Mouse (Mus musculus) forebrain, embryonic 15.5 days (tissue): ENCODE data around the gene Frmd4b. TPM values are rescaled to one million over a fixed set of nuclear protein-coding genes. Genes with fewer than 3 reads are reported as not detected.

Experiments
- ATAC-seq: fragments of 200-750 bp; cut with Nextera tagmentation; replicated peaks from 2 replicates; pipeline ENCODE4 v1.8.0; 2017; ENCODE audit warnings: mild to moderate bottlenecking, moderate TSS enrichment, moderate library complexity
- H3K27ac ChIP-seq: fragments of 300-500 bp; sonication (generic); replicated peaks from 2 replicates; pipeline ENCODE4 v1.5.1; 2015; ENCODE audit warnings: mild to moderate bottlenecking, inconsistent platforms
- H3K27me3 ChIP-seq: fragments of 300-500 bp; sonication (generic); 2 replicates; pipeline ENCODE4 v1.6.1; 2015; ENCODE audit warnings: inconsistent platforms
- H3K36me3 ChIP-seq: fragments of 300-500 bp; sonication (generic); 2 replicates; pipeline ENCODE4 v1.6.1; 2015; ENCODE audit warnings: mild to moderate bottlenecking, inconsistent platforms
- H3K4me1 ChIP-seq: fragments of 300-500 bp; sonication (generic); 2 replicates; pipeline ENCODE4 v1.6.1; 2015; ENCODE audit warnings: inconsistent platforms
- H3K4me2 ChIP-seq: fragments of 300-500 bp; sonication (generic); replicated peaks from 2 replicates; pipeline ENCODE4 v1.6.1; 2015; ENCODE audit warnings: mild to moderate bottlenecking, inconsistent platforms
- H3K4me3 ChIP-seq: fragments of 300-500 bp; sonication (generic); 2 replicates; pipeline ENCODE4 v1.5.1; 2015; ENCODE audit warnings: mild to moderate bottlenecking, inconsistent platforms
- H3K9ac ChIP-seq: fragments of 300-500 bp; sonication (generic); replicated peaks from 2 replicates; pipeline ENCODE4 v1.6.1; 2015; ENCODE audit warnings: mild to moderate bottlenecking, inconsistent platforms
- H3K9me3 ChIP-seq: fragments of 300-500 bp; sonication (generic); 2 replicates; pipeline ENCODE4 v1.6.1; 2016; ENCODE audit warnings: inconsistent platforms
- WGBS: fragments of 180-500 bp; shearing (Covaris S2); methylation state at CpG from one replicate; pipeline ENCODE4 v1.1.7; 2015; ENCODE audit warnings: mixed read lengths; 5-methylcytosine and 5-hydroxymethylcytosine counted together
- polyA plus RNA-seq: library from polyadenylated mRNA; unstranded; fragments of >200 nt; fragmentation: Nextera tagmentation; extraction: Ambion mirVana; gene quantifications from 2 replicates; pipeline ENCODE4 v1.2.1, GENCODE M21; 2015

Frmd4b gene
- polyA plus RNA-seq, 1 experiment from 2014 or later: 49.0 TPM

- no peak overlapping the region for H3K27ac ChIP-seq
- no peak overlapping the region for H3K4me3 ChIP-seq
- no peak for ATAC-seq
- no peak overlapping the region for H3K9ac ChIP-seq
- H3K4me2 ChIP-seq: no peak overlapping the region
- H3K27me3 ChIP-seq: no peaks in the 10 kb centered on the region
- no peaks in the 10 kb centered on the region for H3K36me3 ChIP-seq
- H3K4me1 ChIP-seq: peaks cover 18% of the 10 kb centered on the region
- 79% methylated on average over 5 of the region's 5 CpGs for WGBS
- no peaks in the 10 kb centered on the region for H3K9me3 ChIP-seq
Measured at GRCm38 (mm10) chr6:97516941-97517340, 100.4 kb downstream of the Frmd4b start.

GRCm38 (mm10) chr6:97510771-97511170 lies 106.6 kb downstream of the Frmd4b start:
- no peak overlapping the region for H3K9ac ChIP-seq
- H3K4me1 ChIP-seq: peaks cover 9% of the 10 kb centered on the region
- H3K4me3 ChIP-seq: no peak overlapping the region
- H3K27ac ChIP-seq: no peak overlapping the region
- no peaks in the 10 kb centered on the region for H3K27me3 ChIP-seq
- H3K36me3 ChIP-seq: no peaks in the 10 kb centered on the region
- no peak for ATAC-seq
- H3K4me2 ChIP-seq: no peak overlapping the region
- WGBS: 45% methylated on average over 8 of the region's 8 CpGs
- no peaks in the 10 kb centered on the region for H3K9me3 ChIP-seq

- no peak overlapping the region for H3K9ac ChIP-seq
- WGBS: 91% methylated on average over 10 of the region's 10 CpGs
Measured at GRCm38 (mm10) chr6:97509434-97509833, 107.9 kb downstream of the Frmd4b start.

GRCm38 (mm10) chr6:97508480-97508879 lies 108.9 kb downstream of the Frmd4b start:
- no peak for ATAC-seq
- 86% methylated on average over 6 of the region's 6 CpGs for WGBS
- no peaks in the 10 kb centered on the region for H3K36me3 ChIP-seq
- H3K4me1 ChIP-seq: peaks cover 17% of the 10 kb centered on the region
- no peaks in the 10 kb centered on the region for H3K27me3 ChIP-seq
- H3K9ac ChIP-seq: no peak overlapping the region
- H3K4me2 ChIP-seq: no peak overlapping the region
- no peaks in the 10 kb centered on the region for H3K9me3 ChIP-seq
- H3K4me3 ChIP-seq: no peak overlapping the region
- no peak overlapping the region for H3K27ac ChIP-seq

More at GRCm38 (mm10) chr6:97509434-97509833, 107.9 kb downstream of the Frmd4b start:
- Histone ChIP-seq H3K36me3 (no peaks in the 10 kb centered on the region), H3K27me3 (no peaks in the 10 kb centered on the region), H3K9me3 (no peaks in the 10 kb centered on the region), H3K4me1 (peaks cover 17% of the 10 kb centered on the region), H3K4me3 (no peak overlapping the region), H3K27ac (no peak overlapping the region), H3K4me2 (no peak overlapping the region)
- ATAC-seq: no peak

GRCm38 (mm10) chr6:97507893-97508292 lies 109.4 kb downstream of the Frmd4b start:
- no peak for ATAC-seq
- Histone ChIP-seq H3K9me3 (no peaks in the 10 kb centered on the region), H3K27ac (no peak overlapping the region), H3K4me2 (no peak overlapping the region), H3K4me3 (no peak overlapping the region), H3K36me3 (no peaks in the 10 kb centered on the region), H3K9ac (no peak overlapping the region), H3K4me1 (peaks cover 17% of the 10 kb centered on the region), H3K27me3 (no peaks in the 10 kb centered on the region)
- 91% methylated on average over 3 of the region's 3 CpGs for WGBS

GRCm38 (mm10) chr6:97506141-97506650 lies 111.1 kb downstream of the Frmd4b start:
- WGBS: 31% methylated on average over 15 of the region's 15 CpGs
- H3K9me3 ChIP-seq: no peaks in the 10 kb centered on the region
- H3K4me3 ChIP-seq: no peak overlapping the region
- H3K4me1 ChIP-seq: peaks cover 17% of the 10 kb centered on the region
- H3K36me3 ChIP-seq: no peaks in the 10 kb centered on the region
- peak; percentile 86 for ATAC-seq
- H3K4me2 ChIP-seq: peak overlapping the region; percentile 23; the same call in 1 of the 2 replicates
- H3K27me3 ChIP-seq: no peaks in the 10 kb centered on the region
- H3K9ac ChIP-seq: no peak overlapping the region
- peak overlapping the region; percentile 49 for H3K27ac ChIP-seq

- no peak overlapping the region for H3K9ac ChIP-seq
- ATAC-seq: no peak
- H3K4me3 ChIP-seq: no peak overlapping the region
- peaks cover 17% of the 10 kb centered on the region for H3K4me1 ChIP-seq
- no peak overlapping the region for H3K27ac ChIP-seq
- H3K27me3 ChIP-seq: no peaks in the 10 kb centered on the region
- H3K36me3 ChIP-seq: no peaks in the 10 kb centered on the region
- no peaks in the 10 kb centered on the region for H3K9me3 ChIP-seq
- H3K4me2 ChIP-seq: no peak overlapping the region
- 87% methylated on average over 5 of the region's 5 CpGs for WGBS
Measured at GRCm38 (mm10) chr6:97504673-97505072, 112.7 kb downstream of the Frmd4b start.

GRCm38 (mm10) chr6:97501000-97501399 lies 116.3 kb downstream of the Frmd4b start:
- Histone ChIP-seq H3K27me3 (no peaks in the 10 kb centered on the region), H3K9me3 (no peaks in the 10 kb centered on the region), H3K4me1 (peaks cover 10% of the 10 kb centered on the region), H3K4me3 (no peak overlapping the region), H3K4me2 (no peak overlapping the region), H3K27ac (no peak overlapping the region), H3K36me3 (no peaks in the 10 kb centered on the region), H3K9ac (no peak overlapping the region)
- WGBS: 89% methylated on average over 7 of the region's 7 CpGs
- ATAC-seq: no peak

- WGBS: 87% methylated on average over 6 of the region's 6 CpGs
- no peak for ATAC-seq
- H3K27me3 ChIP-seq: no peaks in the 10 kb centered on the region
- no peak overlapping the region for H3K27ac ChIP-seq
- H3K9ac ChIP-seq: no peak overlapping the region
- H3K4me1 ChIP-seq: peaks cover 3% of the 10 kb centered on the region
- no peak overlapping the region for H3K4me3 ChIP-seq
- H3K9me3 ChIP-seq: no peaks in the 10 kb centered on the region
- no peak overlapping the region for H3K4me2 ChIP-seq
- no peaks in the 10 kb centered on the region for H3K36me3 ChIP-seq
Measured at GRCm38 (mm10) chr6:97500246-97500645, 117.1 kb downstream of the Frmd4b start.

- Histone ChIP-seq H3K9ac (no peak overlapping the region), H3K36me3 (no peaks in the 10 kb centered on the region), H3K4me1 (no peaks in the 10 kb centered on the region), H3K4me2 (no peak overlapping the region), H3K9me3 (no peaks in the 10 kb centered on the region), H3K4me3 (no peak overlapping the region), H3K27ac (no peak overlapping the region), H3K27me3 (no peaks in the 10 kb centered on the region)
- no peak for ATAC-seq
- 78% methylated on average over 1 of the region's 1 CpGs for WGBS
Measured at GRCm38 (mm10) chr6:97496002-97496401, 121.3 kb downstream of the Frmd4b start.

- no peaks in the 10 kb centered on the region for H3K9me3 ChIP-seq
- peaks cover 29% of the 10 kb centered on the region for H3K4me1 ChIP-seq
- H3K4me3 ChIP-seq: no peak overlapping the region
- H3K4me2 ChIP-seq: no peak overlapping the region
- 88% methylated on average over 5 of the region's 5 CpGs for WGBS
- ATAC-seq: no peak
- no peaks in the 10 kb centered on the region for H3K27me3 ChIP-seq
- H3K36me3 ChIP-seq: no peaks in the 10 kb centered on the region
- no peak overlapping the region for H3K9ac ChIP-seq
- H3K27ac ChIP-seq: no peak overlapping the region
Measured at GRCm38 (mm10) chr6:97491065-97491464, 126.3 kb downstream of the Frmd4b start.

GRCm38 (mm10) chr6:97488821-97489220 lies 128.5 kb downstream of the Frmd4b start:
- Histone ChIP-seq H3K9me3 (no peaks in the 10 kb centered on the region), H3K4me3 (no peak overlapping the region), H3K4me1 (peaks cover 32% of the 10 kb centered on the region), H3K9ac (no peak overlapping the region), H3K4me2 (no peak overlapping the region), H3K36me3 (no peaks in the 10 kb centered on the region), H3K27ac (no peak overlapping the region), H3K27me3 (no peaks in the 10 kb centered on the region)
- WGBS: 27% methylated on average over 7 of the region's 7 CpGs
- peak; percentile 42 for ATAC-seq

- Histone ChIP-seq H3K36me3 (no peaks in the 10 kb centered on the region), H3K9ac (no peak overlapping the region), H3K4me2 (peak overlapping the region; percentile 97), H3K9me3 (no peaks in the 10 kb centered on the region), H3K4me1 (peaks cover 32% of the 10 kb centered on the region), H3K27me3 (no peaks in the 10 kb centered on the region), H3K27ac (no peak overlapping the region), H3K4me3 (peak overlapping the region; percentile 48; the same call in 1 of the 2 replicates)
- no peak for ATAC-seq
- WGBS: 13% methylated on average over 8 of the region's 8 CpGs
Measured at GRCm38 (mm10) chr6:97488280-97488679, 129.1 kb downstream of the Frmd4b start.
